Mouse (Mus musculus) liver, embryonic 13.5 days (tissue): Measurements from ENCODE around the gene Gkn2. TPM values are rescaled to one million over a fixed set of nuclear protein-coding genes. Genes with fewer than 3 reads are reported as not detected.

Experiments used
- ATAC-seq: fragments of 200-750 bp; cut with Nextera tagmentation; 2 replicates; pipeline ENCODE4 v1.8.0; 2017; ENCODE audit warnings: low read depth, mild to moderate bottlenecking, moderate number of reproducible peaks, moderate library complexity
- DNase-seq: peaks from one replicate; pipeline ENCODE4 v3.0.0; 2022
- H3K27ac ChIP-seq: fragments of 300-500 bp; sonication (generic); 2 replicates; pipeline ENCODE4 v1.5.1; 2015; ENCODE audit warnings: moderate library complexity, mild to moderate bottlenecking, inconsistent platforms
- H3K27me3 ChIP-seq: fragments of 300-500 bp; sonication (generic); 2 replicates; pipeline ENCODE4 v1.6.1; 2015; ENCODE audit warnings: mild to moderate bottlenecking, inconsistent platforms
- H3K36me3 ChIP-seq: fragments of 300-500 bp; sonication (generic); 2 replicates; pipeline ENCODE4 v1.6.1; 2015; ENCODE audit warnings: mild to moderate bottlenecking, inconsistent platforms
- H3K4me1 ChIP-seq: fragments of 300-500 bp; sonication (generic); replicated peaks from 2 replicates; pipeline ENCODE4 v1.6.1; 2015; ENCODE audit warnings: inconsistent platforms
- H3K4me2 ChIP-seq: fragments of 300-500 bp; sonication (generic); 2 replicates; pipeline ENCODE4 v1.6.1; 2015; ENCODE audit warnings: inconsistent platforms, mild to moderate bottlenecking, moderate library complexity
- H3K4me3 ChIP-seq: fragments of 300-500 bp; sonication (generic); replicated peaks from 2 replicates; pipeline ENCODE4 v1.5.1; 2015; ENCODE audit warnings: mild to moderate bottlenecking, inconsistent platforms
- H3K9ac ChIP-seq: fragments of 300-500 bp; sonication (generic); 2 replicates; pipeline ENCODE4 v1.6.1; 2015; ENCODE audit warnings: mild to moderate bottlenecking, inconsistent platforms
- H3K9me3 ChIP-seq: fragments of 300-500 bp; sonication (generic); replicated peaks from 2 replicates; pipeline ENCODE4 v1.6.1; 2016; ENCODE audit warnings: inconsistent platforms
- WGBS: fragments of 180-500 bp; shearing (Covaris S2); methylation state at CpG from one replicate; pipeline ENCODE4 v1.1.7; 2015; ENCODE audit not compliant: insufficient replicate concordance; 5-methylcytosine and 5-hydroxymethylcytosine counted together
- polyA plus RNA-seq: library from polyadenylated mRNA; unstranded; fragments of >200 nt; fragmentation: Nextera tagmentation; extraction: Ambion mirVana; gene quantifications from 2 replicates; pipeline ENCODE4 v1.2.1, GENCODE M21; 2015

Gkn2 gene
- not detected in 2 replicates for polyA plus RNA-seq

DNA sequence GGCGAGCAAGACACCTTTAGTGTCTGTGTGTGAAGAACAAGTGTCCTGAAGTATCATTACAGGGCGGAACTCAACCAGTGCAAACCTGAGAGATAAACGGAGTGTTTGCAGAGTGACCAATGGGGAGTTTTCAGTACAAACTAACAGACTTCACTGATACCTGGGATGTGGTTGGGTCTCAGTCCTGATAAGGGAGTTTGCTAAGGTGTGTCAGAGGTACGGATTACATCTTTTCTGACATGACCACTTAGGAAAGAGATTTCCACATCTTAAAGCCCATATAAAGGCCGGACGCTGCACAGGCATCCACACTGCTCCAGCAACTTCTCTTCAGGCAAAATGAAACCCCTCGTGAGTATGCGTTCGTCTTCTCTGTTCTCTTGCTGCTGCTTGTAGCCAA is at the start of gene Gkn2:
TSS of gene Gkn2 (plus strand) at position 301 of the 400 bp plus-strand sequence.
- H3K9me3 ChIP-seq = no peaks in the 10 kb centered on the region

DNA sequence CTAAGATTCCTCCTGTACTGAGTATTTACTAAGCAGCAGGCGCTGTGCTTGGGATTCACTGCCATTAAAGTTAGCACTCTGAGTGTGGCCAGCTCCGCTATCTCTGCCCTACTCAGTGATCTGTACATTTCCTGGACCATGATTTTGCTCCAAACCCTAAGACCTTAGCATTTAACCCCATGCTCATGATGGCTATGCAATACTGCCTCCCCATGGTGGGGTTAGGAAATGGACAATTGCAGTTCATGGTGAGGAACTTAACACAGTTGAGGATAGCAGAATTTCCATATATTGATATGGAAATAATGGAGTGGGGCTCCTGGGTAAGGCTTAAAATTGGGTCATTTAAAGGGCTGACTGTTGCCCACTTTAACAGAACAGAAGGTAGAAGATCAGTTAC is 49.8 kb upstream of the Gkn2 start:
- Histone ChIP-seq H3K27ac (no peak overlapping the region), H3K9ac (no peak overlapping the region), H3K4me3 (no peak overlapping the region), H3K4me1 (no peaks in the 10 kb centered on the region), H3K27me3 (no peaks in the 10 kb centered on the region), H3K36me3 (no peaks in the 10 kb centered on the region), H3K4me2 (no peak overlapping the region), H3K9me3 (no peaks in the 10 kb centered on the region)
- 52% methylated on average over 2 of the region's 2 CpGs for WGBS
- DNase-seq (peak; percentile 3), ATAC-seq (no peak)

More for the DNA sequence above, at the start of gene Gkn2:
- no peak within 1 kb of the TSS for H3K4me3 ChIP-seq
- H3K27ac ChIP-seq = no peak within 1 kb of the TSS
- no peak within 1 kb of the TSS for H3K9ac ChIP-seq
- no peak for ATAC-seq
- no peak for DNase-seq
- no peaks in the 10 kb centered on the region for H3K4me1 ChIP-seq
- no peaks in the 10 kb centered on the region; the same call in 1 of the 2 replicates for H3K27me3 ChIP-seq
- no peak within 1 kb of the TSS for H3K4me2 ChIP-seq
- WGBS = 65% methylated on average over 9 of the region's 9 CpGs
- H3K36me3 ChIP-seq = no peaks in the 10 kb centered on the region

DNA sequence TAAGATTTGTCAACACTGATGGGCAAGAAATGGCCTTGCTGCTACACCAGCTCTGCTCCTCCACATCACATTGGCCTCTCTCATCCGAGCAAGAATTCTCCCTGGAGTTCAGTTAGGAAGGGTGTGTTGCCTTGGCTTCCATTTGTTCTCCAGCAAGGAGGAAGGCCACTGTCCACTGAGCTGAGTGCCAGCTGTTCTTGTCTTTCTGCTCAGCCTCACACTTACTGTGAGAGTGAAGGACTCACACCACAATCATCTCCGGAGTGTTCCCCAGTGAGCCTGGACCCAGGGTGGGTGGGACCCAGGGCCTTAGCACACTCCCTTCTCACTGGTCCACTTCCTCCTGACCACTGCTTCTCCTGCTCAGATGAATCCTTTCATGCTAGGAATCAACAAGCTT is 46.2 kb upstream of the Gkn2 start:
- ATAC-seq (no peak), DNase-seq (no peak)
- Histone ChIP-seq H3K36me3 (no peaks in the 10 kb centered on the region), H3K4me3 (no peak overlapping the region), H3K9ac (no peak overlapping the region), H3K4me2 (no peak overlapping the region), H3K27ac (no peak overlapping the region), H3K9me3 (no peaks in the 10 kb centered on the region), H3K4me1 (no peaks in the 10 kb centered on the region), H3K27me3 (no peaks in the 10 kb centered on the region)
- WGBS = 68% methylated on average over 2 of the region's 2 CpGs

DNA sequence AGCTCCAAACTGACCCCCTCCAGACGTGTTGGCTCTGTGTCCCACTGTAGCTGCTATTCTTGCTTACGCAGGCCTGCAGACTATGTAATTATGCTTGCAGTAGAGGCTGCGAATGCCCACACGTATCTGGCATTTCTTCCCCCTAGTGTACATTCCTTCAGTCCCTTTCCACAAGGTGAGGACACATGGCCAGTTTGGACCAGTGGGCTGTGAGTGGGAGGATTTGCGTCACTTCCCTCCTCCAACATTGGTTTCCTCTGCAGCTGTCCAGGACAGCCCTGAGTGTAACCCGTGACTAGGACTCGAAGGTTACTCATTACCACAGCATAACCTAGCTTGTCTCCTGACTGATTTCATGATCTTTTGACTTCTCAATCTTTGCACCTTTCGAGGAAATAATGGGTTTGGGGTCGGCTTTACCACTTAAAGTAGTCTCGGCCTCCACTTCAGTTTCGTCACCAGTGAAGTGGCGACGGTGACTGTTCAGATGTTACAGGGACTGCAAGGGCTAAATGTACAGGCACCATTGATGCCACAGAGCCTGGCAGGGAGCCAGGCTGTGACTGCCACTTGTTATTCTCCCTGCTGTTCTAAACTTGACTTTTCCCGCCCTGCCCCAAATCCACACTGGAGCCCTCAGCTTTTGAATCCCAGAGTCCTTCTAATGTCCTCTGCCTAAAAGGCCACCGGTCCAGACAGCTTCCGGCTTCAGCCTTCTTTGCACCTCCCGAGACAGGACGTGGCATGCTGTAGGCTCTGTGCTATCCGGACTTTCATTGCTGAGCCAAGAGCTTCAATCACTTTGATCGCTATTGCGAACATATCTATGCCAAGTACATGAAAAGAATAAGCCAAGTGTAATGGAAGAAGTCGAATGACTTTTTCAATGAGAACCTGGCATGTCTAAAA is 44.6 kb upstream of the Gkn2 start:
- WGBS = 65% methylated on average over 22 of the region's 22 CpGs
- ATAC-seq (no peak), DNase-seq (no peak)
- Histone ChIP-seq H3K36me3 (no peaks in the 10 kb centered on the region), H3K9me3 (no peaks in the 10 kb centered on the region), H3K4me2 (no peak overlapping the region), H3K27me3 (peaks cover 8% of the 10 kb centered on the region; the same call in 1 of the 2 replicates), H3K4me3 (no peak overlapping the region), H3K27ac (no peak overlapping the region), H3K4me1 (no peaks in the 10 kb centered on the region), H3K9ac (no peak overlapping the region)

DNA sequence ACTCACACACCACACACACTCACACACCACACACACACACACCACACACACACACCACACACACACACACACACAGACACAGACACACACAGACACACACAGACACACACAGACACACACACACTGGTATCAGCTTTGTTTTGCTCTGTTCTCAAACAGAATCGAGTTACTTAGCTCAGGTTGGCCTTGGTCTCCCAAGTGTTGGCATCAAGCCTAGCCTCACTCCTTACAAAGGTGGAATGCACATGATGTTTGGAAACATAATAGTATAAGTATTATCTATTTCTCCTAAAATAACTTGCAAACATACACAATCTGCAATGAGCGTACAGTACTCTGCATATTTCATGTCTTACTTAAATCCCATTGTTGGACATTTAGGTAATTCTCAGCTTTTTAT is 40.8 kb upstream of the Gkn2 start:
- Histone ChIP-seq H3K4me2 (no peak overlapping the region), H3K36me3 (no peaks in the 10 kb centered on the region), H3K4me1 (no peaks in the 10 kb centered on the region), H3K27me3 (peaks cover 42% of the 10 kb centered on the region), H3K9ac (no peak overlapping the region), H3K27ac (no peak overlapping the region), H3K9me3 (no peaks in the 10 kb centered on the region), H3K4me3 (no peak overlapping the region)
- DNase-seq = no peak
- WGBS = 65% methylated on average over 2 of the region's 2 CpGs
- no peak for ATAC-seq

DNA sequence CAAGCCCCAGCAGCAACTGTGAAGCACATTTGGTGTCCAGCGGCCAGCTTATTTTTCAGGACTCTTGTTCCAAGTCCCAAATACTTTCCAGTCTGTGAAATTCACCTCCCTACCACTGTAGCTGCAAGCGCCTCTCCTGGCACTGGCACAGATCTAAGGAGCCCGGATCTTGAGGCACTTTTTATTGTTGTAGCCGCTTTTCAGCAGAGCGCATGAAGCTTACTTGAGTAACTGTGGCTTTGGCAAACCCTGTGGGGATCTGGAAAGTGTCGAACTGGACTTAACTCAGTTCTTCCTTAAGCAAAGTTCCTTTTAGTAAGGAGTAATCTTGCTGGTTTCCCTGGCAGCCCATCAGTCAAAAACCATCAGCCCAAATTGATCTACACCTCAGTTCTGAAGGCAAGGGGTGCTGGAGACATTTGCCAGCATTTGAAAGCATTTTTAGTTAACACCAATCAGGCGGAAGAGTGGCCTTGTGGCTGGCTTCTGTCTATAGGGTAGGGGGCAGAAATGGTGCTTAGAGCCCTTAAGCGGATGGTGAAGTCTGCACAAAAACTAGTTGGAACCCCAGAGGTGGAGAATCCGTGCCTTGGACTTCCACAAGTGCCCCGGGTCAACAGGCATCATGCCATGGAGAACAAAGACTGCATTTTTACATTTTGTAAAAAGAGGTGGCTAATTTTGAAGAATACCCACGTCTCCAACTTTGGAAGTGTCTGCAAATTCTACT is 38.6 kb upstream of the Gkn2 start:
- no peak for ATAC-seq
- no peak overlapping the region for H3K27ac ChIP-seq
- no peaks in the 10 kb centered on the region for H3K36me3 ChIP-seq
- H3K27me3 ChIP-seq = peaks cover 45% of the 10 kb centered on the region
- no peak for DNase-seq
- 24% methylated on average over 11 of the region's 11 CpGs for WGBS
- H3K4me1 ChIP-seq = no peaks in the 10 kb centered on the region
- peak overlapping the region; percentile 54 for H3K4me3 ChIP-seq
- peak overlapping the region; percentile 65; the same call in 1 of the 2 replicates for H3K4me2 ChIP-seq
- H3K9me3 ChIP-seq = no peaks in the 10 kb centered on the region
- H3K9ac ChIP-seq = no peak overlapping the region

DNA sequence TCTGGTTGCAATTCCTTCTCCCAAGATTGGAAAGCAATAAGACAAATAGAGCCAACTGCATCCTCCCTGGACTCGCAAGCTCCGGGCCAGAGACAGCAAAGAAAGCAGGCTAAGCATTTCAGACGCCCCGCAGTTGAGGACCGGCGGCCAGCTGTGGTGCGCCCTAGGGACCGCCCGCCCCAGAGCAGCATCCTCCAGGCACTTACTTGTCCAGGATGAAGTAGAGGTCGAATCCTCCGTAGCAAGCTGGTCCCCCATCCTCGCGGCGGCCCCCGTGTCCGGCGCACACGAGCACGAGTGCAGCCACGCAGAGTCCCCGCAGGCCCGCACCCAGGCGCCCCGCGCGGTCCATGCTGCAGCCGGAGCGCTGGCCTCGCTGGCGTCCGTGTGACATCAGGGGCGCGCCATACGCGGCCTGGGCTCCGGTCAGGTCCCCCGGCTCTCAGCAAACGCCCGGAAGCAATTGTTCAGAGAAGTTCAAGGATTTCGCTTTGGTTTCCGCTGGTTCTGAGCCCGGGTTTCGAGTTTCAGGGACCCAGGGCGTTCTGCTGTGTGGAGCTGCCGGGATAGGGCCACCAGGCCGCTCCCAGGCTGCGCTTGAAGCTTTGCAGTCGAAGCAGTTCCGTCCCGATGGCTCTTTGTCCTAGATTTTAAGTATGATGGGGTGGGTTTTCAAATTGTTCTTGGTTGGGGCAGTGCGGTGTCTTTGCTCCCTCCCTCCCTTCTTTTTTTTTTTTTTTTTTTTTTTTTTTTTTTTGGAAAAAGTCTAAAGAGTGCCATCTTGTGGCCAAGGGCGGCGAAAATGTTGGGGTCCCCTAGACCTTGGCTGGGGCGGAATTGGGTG is 37.8 kb upstream of the Gkn2 start, which contains the start of gene Antxr1:
TSS of gene Antxr1 (minus strand) at position 731 of the 844 bp plus-strand sequence.
- Histone ChIP-seq H3K9ac (peak within 1 kb of the TSS; percentile 50), H3K4me2 (peak within 1 kb of the TSS; percentile 65), H3K27me3 (peaks cover 45% of the 10 kb centered on the region), H3K27ac (peak within 1 kb of the TSS; percentile 34; the same call in 1 of the 2 replicates), H3K36me3 (no peaks in the 10 kb centered on the region), H3K4me1 (no peaks in the 10 kb centered on the region), H3K4me3 (peak within 1 kb of the TSS; percentile 54), H3K9me3 (no peaks in the 10 kb centered on the region)
- DNase-seq (no peak), ATAC-seq (no peak)
- WGBS = under 1% methylated on average over 54 of the region's 54 CpGs

DNA sequence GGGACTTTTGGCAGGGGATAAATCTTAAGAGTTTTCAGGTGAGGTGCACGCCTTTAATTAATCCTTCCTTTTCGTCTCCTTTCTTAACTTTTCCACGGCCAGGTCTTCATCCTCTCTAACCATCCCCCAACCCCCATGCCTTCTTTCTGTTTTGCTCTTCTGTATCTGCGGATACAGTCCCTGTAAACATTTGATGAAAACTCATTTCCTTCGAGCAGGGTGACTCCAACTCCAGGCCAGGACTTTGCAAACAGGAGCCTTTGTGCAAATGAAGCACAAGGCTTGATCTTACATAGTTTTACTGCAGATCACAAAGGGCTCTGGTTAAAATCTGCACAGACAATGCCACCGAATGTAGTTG is 37.2 kb upstream of the Gkn2 start:
- no peaks in the 10 kb centered on the region for H3K36me3 ChIP-seq
- no peaks in the 10 kb centered on the region for H3K4me1 ChIP-seq
- H3K9me3 ChIP-seq = no peaks in the 10 kb centered on the region
- H3K9ac ChIP-seq = no peak overlapping the region
- peaks cover 45% of the 10 kb centered on the region for H3K27me3 ChIP-seq
- 24% methylated on average over 6 of the region's 6 CpGs for WGBS
- no peak for DNase-seq
- H3K4me2 ChIP-seq = peak overlapping the region; percentile 65; the same call in 1 of the 2 replicates
- no peak for ATAC-seq
- H3K4me3 ChIP-seq = no peak overlapping the region
- no peak overlapping the region for H3K27ac ChIP-seq

DNA sequence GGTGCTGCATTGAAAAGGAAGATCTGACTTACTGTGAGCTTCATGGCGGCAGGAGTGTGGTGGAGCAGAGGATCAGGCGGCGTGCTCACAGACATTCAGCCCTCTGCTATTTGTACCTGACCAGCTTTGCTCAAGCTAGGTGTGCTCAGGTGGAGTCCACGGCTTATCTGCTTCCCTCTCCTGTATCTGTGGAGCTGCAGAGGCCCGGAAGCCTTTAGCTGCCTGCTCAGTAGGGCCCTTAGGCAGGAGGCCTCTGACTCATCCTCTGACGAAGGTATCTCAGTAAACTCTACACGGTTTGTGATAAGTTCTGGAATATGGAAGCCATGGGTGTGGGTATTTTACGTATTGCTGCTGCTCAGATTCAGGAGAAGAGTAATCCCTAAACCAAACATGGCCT is 22.3 kb upstream of the Gkn2 start, which contains the start of gene Gkn1:
TSS of gene Gkn1 (minus strand) at position 114 of the 400 bp plus-strand sequence.
- WGBS = 73% methylated on average over 8 of the region's 8 CpGs
- ATAC-seq = no peak

DNA sequence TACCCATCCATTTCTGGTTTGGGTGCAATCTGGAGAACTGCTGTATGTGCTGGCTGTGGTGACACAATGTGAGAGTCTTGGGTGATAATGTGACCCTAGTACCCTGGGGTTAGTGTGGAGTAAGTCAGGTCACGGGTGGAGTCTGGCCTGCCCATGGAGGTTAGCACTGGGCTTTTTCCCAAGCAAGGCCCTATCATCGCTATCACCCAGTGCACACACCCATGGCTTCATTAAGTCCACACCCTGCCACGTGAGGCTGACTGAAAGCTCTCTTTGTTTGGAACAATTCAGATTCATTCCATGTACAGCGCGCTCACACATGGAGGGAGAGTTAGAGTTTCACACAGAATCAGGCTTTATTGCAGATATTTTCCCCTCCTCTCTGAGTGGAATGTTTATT is 18.7 kb upstream of the Gkn2 start:
- no peak overlapping the region for H3K27ac ChIP-seq
- DNase-seq (no peak), ATAC-seq (no peak)
- H3K27me3 ChIP-seq = no peaks in the 10 kb centered on the region
- H3K9ac ChIP-seq = no peak overlapping the region
- WGBS = 51% methylated on average over 5 of the region's 5 CpGs
- H3K36me3 ChIP-seq = no peaks in the 10 kb centered on the region
- H3K9me3 ChIP-seq = no peaks in the 10 kb centered on the region
- no peaks in the 10 kb centered on the region for H3K4me1 ChIP-seq
- no peak overlapping the region for H3K4me2 ChIP-seq
- no peak overlapping the region for H3K4me3 ChIP-seq

More for the DNA sequence above, 22.3 kb upstream of the Gkn2 start, which contains the start of gene Gkn1:
- no peaks in the 10 kb centered on the region for H3K27me3 ChIP-seq
- H3K9ac ChIP-seq = no peak within 1 kb of the TSS
- H3K4me2 ChIP-seq = no peak within 1 kb of the TSS
- no peaks in the 10 kb centered on the region for H3K4me1 ChIP-seq
- DNase-seq = no peak
- H3K4me3 ChIP-seq = no peak within 1 kb of the TSS
- no peaks in the 10 kb centered on the region for H3K36me3 ChIP-seq
- no peak within 1 kb of the TSS for H3K27ac ChIP-seq
- H3K9me3 ChIP-seq = no peaks in the 10 kb centered on the region

DNA sequence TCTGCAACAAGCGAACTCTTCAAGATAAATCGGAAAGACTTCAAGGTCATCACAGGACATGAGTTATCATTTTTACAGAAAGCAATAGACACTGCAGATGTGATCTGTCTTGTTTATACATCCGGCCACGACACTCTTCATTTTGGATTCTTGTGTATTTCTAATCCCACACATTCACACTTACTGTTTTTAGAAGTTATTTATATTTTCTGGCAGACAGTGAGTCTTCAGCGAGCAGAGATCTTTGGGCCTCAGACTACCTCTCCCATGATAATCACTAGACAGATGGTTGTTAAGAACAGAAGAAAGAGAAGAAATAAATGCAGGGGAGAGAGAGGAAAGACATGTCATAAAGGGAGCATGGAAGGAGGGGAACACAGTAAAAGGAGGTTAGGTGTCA is 3.9 kb upstream of the Gkn2 start:
- Histone ChIP-seq H3K27me3 (peaks cover 3% of the 10 kb centered on the region), H3K9me3 (no peaks in the 10 kb centered on the region), H3K9ac (no peak overlapping the region), H3K4me3 (no peak overlapping the region), H3K4me1 (no peaks in the 10 kb centered on the region), H3K4me2 (no peak overlapping the region), H3K36me3 (no peaks in the 10 kb centered on the region), H3K27ac (no peak overlapping the region)
- WGBS = 60% methylated on average over 5 of the region's 5 CpGs
- ATAC-seq (no peak), DNase-seq (no peak)
